Mouse (Mus musculus) liver, embryonic 11.5 days (tissue): ENCODE measurements around the gene Dnajc5. TPM values are rescaled to one million over a fixed set of nuclear protein-coding genes. Genes with fewer than 3 reads are reported as not detected.
A peak's percentile ranks its signal among the peaks of the same experiment; 100 is the strongest.

Source experiments
- ATAC-seq: fragments of 200-750 bp; cut with Nextera tagmentation; replicated peaks from 2 replicates; pipeline ENCODE4 v1.8.0; 2017; ENCODE audit warnings: moderate number of reproducible peaks, mild to moderate bottlenecking, moderate TSS enrichment, moderate library complexity; ENCODE audit not compliant: low FRiP score
- DNase-seq: peaks from one replicate; pipeline ENCODE4 v3.0.0-alpha.2; 2017; ENCODE audit warnings: low spot score
- H3K27ac ChIP-seq: fragments of 300-500 bp; sonication (generic); 2 replicates; pipeline ENCODE4 v1.5.1; 2014; ENCODE audit warnings: mild to moderate bottlenecking, low read depth, low read length, control low read depth
- H3K27me3 ChIP-seq: fragments of 300-500 bp; sonication (generic); replicated peaks from 2 replicates; pipeline ENCODE4 v1.6.1; 2014; ENCODE audit warnings: low read length, mixed read lengths; ENCODE audit not compliant: control insufficient read depth, insufficient read depth
- H3K36me3 ChIP-seq: fragments of 300-500 bp; sonication (generic); 2 replicates; pipeline ENCODE4 v1.6.1; 2014; ENCODE audit warnings: mild to moderate bottlenecking, low read length, moderate library complexity, mixed read lengths; ENCODE audit not compliant: control insufficient read depth, insufficient read depth
- H3K4me1 ChIP-seq: fragments of 300-500 bp; sonication (generic); replicated peaks from 2 replicates; pipeline ENCODE4 v1.6.1; 2014; ENCODE audit warnings: low read length, mixed read lengths; ENCODE audit not compliant: control insufficient read depth, insufficient read depth
- H3K4me2 ChIP-seq: fragments of 300-500 bp; sonication (generic); 2 replicates; pipeline ENCODE4 v1.6.1; 2014; ENCODE audit warnings: mild to moderate bottlenecking, control low read depth, moderate library complexity
- H3K4me3 ChIP-seq: fragments of 300-500 bp; sonication (generic); 2 replicates; pipeline ENCODE4 v1.5.1; 2014; ENCODE audit warnings: low read depth, low read length, control low read depth
- H3K9ac ChIP-seq: fragments of 300-500 bp; sonication (generic); 2 replicates; pipeline ENCODE4 v1.6.1; 2014; ENCODE audit warnings: low read depth, low read length, control low read depth
- H3K9me3 ChIP-seq: fragments of 300-500 bp; sonication (generic); 2 replicates; pipeline ENCODE4 v1.6.1; 2016; ENCODE audit warnings: low read length, inconsistent platforms, mixed read lengths; ENCODE audit not compliant: control insufficient read depth
- WGBS: fragments of 180-500 bp; shearing (Covaris S2); extraction: QIAGEN DNeasy Blood & Tissue Kit; methylation state at CpG from one replicate; pipeline ENCODE4 v1.1.7; 2014; 5-methylcytosine and 5-hydroxymethylcytosine counted together
- polyA plus RNA-seq: library from polyadenylated mRNA; unstranded; fragments of >200 nt; fragmentation: Nextera tagmentation; extraction: Ambion mirVana; gene quantifications from 2 replicates; pipeline ENCODE4 v1.2.1, GENCODE M21; 2014

Gene Dnajc5
- polyA plus RNA-seq, 1 experiment from 2014 or later = 61.1 TPM

DNA sequence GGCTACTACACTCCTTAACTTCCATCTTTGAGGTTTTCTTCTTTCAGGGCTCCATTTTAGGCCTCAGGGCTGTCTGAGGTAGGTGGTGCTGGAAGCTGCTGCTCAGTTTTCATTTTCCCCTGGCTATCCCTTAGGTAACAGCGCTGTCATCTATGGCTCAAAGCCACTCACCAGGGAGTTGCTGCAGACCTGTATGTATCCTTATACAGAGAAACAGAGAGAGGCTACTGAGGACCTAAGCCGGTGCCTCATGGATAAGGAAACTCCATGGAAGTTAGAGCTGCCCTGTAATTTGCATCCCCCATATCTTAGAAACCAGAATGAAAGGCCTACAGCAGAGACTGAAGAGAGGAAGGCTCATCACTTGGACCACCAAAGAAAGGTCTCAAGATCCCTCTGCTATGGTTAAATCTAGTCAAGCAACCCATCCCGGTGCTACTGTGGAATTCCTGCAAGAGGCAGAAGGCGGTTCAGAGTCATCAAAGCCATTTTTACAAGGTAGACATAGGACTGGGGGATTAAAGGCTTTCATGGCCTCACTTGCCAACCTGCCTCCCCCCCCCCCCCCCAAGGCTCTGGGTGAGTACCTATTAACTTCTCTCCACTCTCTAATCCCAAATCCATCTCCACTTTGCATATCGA lies 60.0 kb downstream of the Dnajc5 start:
- H3K4me3 ChIP-seq = peak overlapping the region; percentile 78
- no peaks in the 10 kb centered on the region for H3K9me3 ChIP-seq
- H3K27ac ChIP-seq = peak overlapping the region; percentile 95
- ATAC-seq (no peak), DNase-seq (no peak)
- peak overlapping the region; percentile 91 for H3K9ac ChIP-seq
- no peaks in the 10 kb centered on the region for H3K27me3 ChIP-seq
- H3K4me2 ChIP-seq = peak overlapping the region; percentile 77
- WGBS = 71% methylated on average over 5 of the region's 5 CpGs
- H3K36me3 ChIP-seq = peaks cover 10% of the 10 kb centered on the region
- H3K4me1 ChIP-seq = peaks cover 48% of the 10 kb centered on the region

GRCm38 (mm10) chr2:181581016-181581401 lies 60.7 kb downstream of the Dnajc5 start:
- under 1% methylated on average over 11 of the region's 11 CpGs for WGBS
- Histone ChIP-seq H3K4me1 (peaks cover 48% of the 10 kb centered on the region), H3K27me3 (no peaks in the 10 kb centered on the region), H3K4me2 (peak overlapping the region; percentile 77), H3K27ac (peak overlapping the region; percentile 95), H3K4me3 (peak overlapping the region; percentile 78), H3K9me3 (no peaks in the 10 kb centered on the region), H3K36me3 (peaks cover 14% of the 10 kb centered on the region), H3K9ac (peak overlapping the region; percentile 91)
- DNase-seq (peak; percentile 85), ATAC-seq (peak; percentile 79)

GRCm38 (mm10) chr2:181581402-181582120 lies 61.3 kb downstream of the Dnajc5 start:
- Histone ChIP-seq H3K4me2 (peak overlapping the region; percentile 77), H3K4me3 (peak overlapping the region; percentile 78), H3K27ac (peak overlapping the region; percentile 95), H3K36me3 (peaks cover 19% of the 10 kb centered on the region), H3K27me3 (no peaks in the 10 kb centered on the region), H3K4me1 (peaks cover 45% of the 10 kb centered on the region), H3K9ac (peak overlapping the region; percentile 91), H3K9me3 (no peaks in the 10 kb centered on the region)
- DNase-seq (peak; percentile 85), ATAC-seq (peak; percentile 78)
- under 1% methylated on average over 49 of the region's 49 CpGs for WGBS

- Histone ChIP-seq H3K9ac (peak overlapping the region; percentile 91; the same call in 1 of the 2 replicates), H3K4me2 (peak overlapping the region; percentile 77), H3K27ac (0 out of 2 replicates have a peak overlapping the region, but pooled peaks have one; percentile 19), H3K27me3 (no peaks in the 10 kb centered on the region), H3K4me3 (peak overlapping the region; percentile 78; the same call in 1 of the 2 replicates), H3K9me3 (no peaks in the 10 kb centered on the region), H3K4me1 (peaks cover 37% of the 10 kb centered on the region), H3K36me3 (peaks cover 26% of the 10 kb centered on the region)
- ATAC-seq (no peak), DNase-seq (peak; percentile 28)
- 88% methylated on average over 2 of the region's 2 CpGs for WGBS
Observed at GRCm38 (mm10) chr2:181582358-181582757, 62.1 kb downstream of the Dnajc5 start.

- WGBS = 94% methylated on average over 1 of the region's 1 CpGs
Observed at GRCm38 (mm10) chr2:181582939-181583338, 62.7 kb downstream of the Dnajc5 start.

DNA sequence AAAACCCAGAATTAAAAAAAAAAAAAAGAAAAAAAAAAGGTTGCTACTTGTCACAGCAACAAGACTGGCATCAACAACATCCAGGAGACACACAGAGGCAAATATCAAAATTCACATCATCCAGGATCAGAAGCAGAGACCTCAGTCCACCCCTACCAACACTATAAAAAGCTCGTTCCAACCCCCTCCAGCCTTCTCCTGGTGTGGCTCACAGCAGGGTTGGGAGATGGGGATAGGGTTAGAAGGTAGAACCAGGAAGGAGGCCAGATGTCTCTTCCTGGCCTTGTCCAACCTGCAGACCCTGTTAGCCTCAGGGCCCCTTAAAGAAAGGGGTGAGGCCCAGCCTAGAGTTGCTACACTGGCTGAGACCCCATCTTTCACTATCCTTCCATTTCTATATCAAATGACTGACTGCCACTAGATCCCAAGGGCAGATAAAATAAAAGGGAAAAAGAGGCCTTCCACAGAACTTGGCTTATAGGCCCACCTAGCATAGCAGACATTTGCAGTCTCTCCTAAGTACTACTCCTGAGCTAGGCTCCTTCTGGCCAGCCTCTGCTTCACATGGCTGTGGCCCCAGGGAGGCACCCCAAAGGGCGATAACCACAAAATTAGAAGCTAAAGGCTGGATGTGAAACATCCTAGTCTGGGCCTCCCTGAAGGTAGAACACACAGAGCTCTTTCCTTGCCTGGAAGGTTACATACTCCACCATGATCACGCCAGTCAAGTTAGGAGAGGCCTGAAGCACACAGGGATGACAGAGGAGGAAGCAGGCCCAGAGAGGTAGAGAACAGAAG lies 63.4 kb downstream of the Dnajc5 start:
- ATAC-seq (no peak), DNase-seq (peak; percentile 27)
- Histone ChIP-seq H3K27me3 (no peaks in the 10 kb centered on the region), H3K4me1 (peaks cover 24% of the 10 kb centered on the region), H3K36me3 (peaks cover 35% of the 10 kb centered on the region), H3K27ac (no peak overlapping the region), H3K9ac (no peak overlapping the region), H3K4me3 (no peak overlapping the region), H3K9me3 (no peaks in the 10 kb centered on the region), H3K4me2 (no peak overlapping the region)
- 87% methylated on average over 3 of the region's 3 CpGs for WGBS

More at GRCm38 (mm10) chr2:181582939-181583338, 62.7 kb downstream of the Dnajc5 start:
- ATAC-seq = no peak
- Histone ChIP-seq H3K9me3 (no peaks in the 10 kb centered on the region), H3K27me3 (no peaks in the 10 kb centered on the region), H3K4me1 (peaks cover 32% of the 10 kb centered on the region), H3K36me3 (peaks cover 29% of the 10 kb centered on the region), H3K9ac (no peak overlapping the region), H3K27ac (no peak overlapping the region), H3K4me2 (no peak overlapping the region), H3K4me3 (no peak overlapping the region)
- DNase-seq = peak; percentile 27

DNA sequence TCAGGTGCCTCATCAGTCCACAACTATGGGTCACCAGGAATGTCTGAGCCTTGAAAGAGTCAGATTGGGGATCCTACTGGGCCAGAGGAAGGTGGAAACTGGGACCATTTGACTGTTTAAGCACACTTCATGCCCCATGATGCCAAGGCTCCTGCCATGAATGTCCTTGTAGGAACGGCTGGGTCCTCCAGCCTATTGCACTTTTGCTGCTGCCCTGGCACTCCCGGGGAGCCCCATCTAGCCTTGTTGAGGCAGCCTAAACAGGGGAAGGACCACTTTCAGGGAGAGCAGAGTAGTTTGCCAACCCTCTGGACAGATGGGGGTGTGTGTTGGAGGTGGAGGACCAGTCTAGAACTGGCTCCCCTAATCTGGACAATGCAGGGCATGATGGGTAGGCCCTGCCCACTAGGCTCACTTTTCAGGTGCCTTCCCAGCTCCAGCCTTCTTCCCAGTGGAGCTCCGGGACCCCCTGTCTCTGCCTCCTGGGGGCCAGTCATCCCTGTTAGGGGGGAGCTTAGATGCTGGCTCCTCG lies 64.2 kb downstream of the Dnajc5 start, which contains the start of gene Uckl1:
TSS of gene Uckl1 (minus strand) at position 482 of the 532 bp plus-strand sequence.
- no peak within 1 kb of the TSS for H3K4me2 ChIP-seq
- H3K27me3 ChIP-seq = no peaks in the 10 kb centered on the region
- H3K4me1 ChIP-seq = peaks cover 16% of the 10 kb centered on the region
- ATAC-seq = no peak
- DNase-seq = no peak
- H3K27ac ChIP-seq = no peak within 1 kb of the TSS
- no peak within 1 kb of the TSS for H3K4me3 ChIP-seq
- peaks cover 42% of the 10 kb centered on the region for H3K36me3 ChIP-seq
- WGBS = 88% methylated on average over 4 of the region's 4 CpGs
- H3K9me3 ChIP-seq = no peaks in the 10 kb centered on the region
- no peak within 1 kb of the TSS for H3K9ac ChIP-seq

GRCm38 (mm10) chr2:181585506-181585905 lies 65.2 kb downstream of the Dnajc5 start:
- no peak overlapping the region for H3K4me2 ChIP-seq
- H3K9ac ChIP-seq = no peak overlapping the region
- no peaks in the 10 kb centered on the region for H3K27me3 ChIP-seq
- DNase-seq (peak; percentile 23), ATAC-seq (no peak)
- no peak overlapping the region for H3K4me3 ChIP-seq
- 89% methylated on average over 5 of the region's 5 CpGs for WGBS
- peaks cover 48% of the 10 kb centered on the region for H3K36me3 ChIP-seq
- no peak overlapping the region for H3K27ac ChIP-seq
- H3K4me1 ChIP-seq = peaks cover 9% of the 10 kb centered on the region
- H3K9me3 ChIP-seq = no peaks in the 10 kb centered on the region
